Mouse (Mus musculus) neural tube, embryonic 11.5 days (tissue): ENCODE measurements at regions not wholly inside any gene's neighbourhood (a gene's known extent, or its start where the extent isn't known, plus 50 kb on each side); places are given as distances from the start of the nearest gene placed in this dataset.

ENCODE experiments used
- ATAC-seq: fragments of 200-750 bp; cut with Nextera tagmentation; 2 replicates; pipeline ENCODE4 v1.8.0; 2017; ENCODE audit warnings: moderate number of reproducible peaks, mild to moderate bottlenecking, moderate TSS enrichment, moderate library complexity; ENCODE audit not compliant: insufficient read depth, low FRiP score, low TSS enrichment
- DNase-seq: peaks from one replicate; pipeline ENCODE4 v3.0.0-alpha.2; 2015; ENCODE audit warnings: low spot score
- H3K27ac ChIP-seq: fragments of 300-500 bp; sonication (generic); 2 replicates; pipeline ENCODE4 v1.5.1; 2014; ENCODE audit warnings: low read depth, mild to moderate bottlenecking, low read length
- H3K27me3 ChIP-seq: fragments of 300-500 bp; sonication (generic); 2 replicates; pipeline ENCODE4 v1.6.1; 2014; ENCODE audit warnings: mild to moderate bottlenecking, low read length, mixed read lengths; ENCODE audit not compliant: control insufficient read depth, insufficient read depth
- H3K36me3 ChIP-seq: fragments of 300-500 bp; sonication (generic); 2 replicates; pipeline ENCODE4 v1.6.1; 2014; ENCODE audit warnings: mild to moderate bottlenecking, low read length, moderate library complexity, mixed read lengths; ENCODE audit not compliant: control insufficient read depth, insufficient read depth
- H3K4me1 ChIP-seq: fragments of 300-500 bp; sonication (generic); 2 replicates; pipeline ENCODE4 v1.6.1; 2014; ENCODE audit warnings: low read length, mixed read lengths; ENCODE audit not compliant: control insufficient read depth, insufficient read depth
- H3K4me2 ChIP-seq: fragments of 300-500 bp; sonication (generic); 2 replicates; pipeline ENCODE4 v1.6.1; 2014; ENCODE audit warnings: low read depth, mild to moderate bottlenecking, moderate library complexity
- H3K4me3 ChIP-seq: fragments of 300-500 bp; sonication (generic); 2 replicates; pipeline ENCODE4 v1.5.1; 2014; ENCODE audit warnings: low read depth, low read length
- H3K9ac ChIP-seq: fragments of 300-500 bp; sonication (generic); 2 replicates; pipeline ENCODE4 v1.6.1; 2014; ENCODE audit warnings: mild to moderate bottlenecking, low read length
- H3K9me3 ChIP-seq: fragments of 300-500 bp; sonication (generic); 2 replicates; pipeline ENCODE4 v1.6.1; 2016; ENCODE audit warnings: low read length; ENCODE audit not compliant: control insufficient read depth
- WGBS: fragments of 180-500 bp; shearing (Covaris S2); extraction: QIAGEN DNeasy Blood & Tissue Kit; methylation state at CpG from one replicate; pipeline ENCODE4 v1.1.7; 2014; 5-methylcytosine and 5-hydroxymethylcytosine counted together

GRCm38 (mm10) chr13:94721625-94722024 is 67.1 kb upstream of the Tbca start:
- 73% methylated on average over 4 of the region's 4 CpGs for WGBS
- H3K36me3 ChIP-seq: no peaks in the 10 kb centered on the region
- no peaks in the 10 kb centered on the region for H3K27me3 ChIP-seq
- H3K9ac ChIP-seq: no peak overlapping the region
- H3K9me3 ChIP-seq: no peaks in the 10 kb centered on the region
- H3K4me3 ChIP-seq: no peak overlapping the region
- H3K4me2 ChIP-seq: no peak overlapping the region
- DNase-seq (no peak), ATAC-seq (no peak)
- H3K27ac ChIP-seq: no peak overlapping the region
- no peaks in the 10 kb centered on the region for H3K4me1 ChIP-seq
